Mouse (Mus musculus) adrenal gland (tissue): ENCODE measurements around the gene E130308A19Rik.

ENCODE experiments used
- intact Hi-C: fragments of 180-260 bp; cut with DNase I; formaldehyde crosslinking; loops from one replicate; pipeline ENCODE4 v1.15.1; 2025

Gene E130308A19Rik

GRCm38 (mm10) chr4:59808396-59808795, 182.4 kb downstream of the E130308A19Rik start:
- intact Hi-C loops: loop anchor here (5.0 kb wide), 1 partner anchor 44 kb away; no protein-coding TSS in a partner anchor
